Comparison of ENCODE assay signal across 8 mouse cellular contexts in the genomic region with DNA sequence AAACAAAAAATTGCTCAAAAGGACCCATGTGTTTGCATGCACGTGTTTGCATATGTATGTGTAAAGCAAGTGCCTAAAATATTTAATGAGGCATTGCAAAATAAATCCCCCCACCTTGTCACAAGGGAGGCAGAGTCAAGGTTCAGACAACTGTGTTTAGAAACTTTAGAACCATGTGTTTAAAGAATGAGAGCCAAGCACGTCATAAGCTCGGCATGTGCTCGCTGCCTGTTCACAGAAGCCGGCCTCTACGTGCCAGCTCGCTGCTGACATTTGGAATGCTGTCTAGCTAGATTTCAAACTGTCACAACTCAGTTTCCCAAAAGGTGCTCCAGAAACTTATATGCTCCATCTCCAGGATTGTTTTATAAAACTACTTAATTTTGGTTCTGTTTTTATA. TPM values are rescaled to one million over a fixed set of nuclear protein-coding genes. Genes with fewer than 3 reads are reported as not detected.
A peak's percentile ranks its signal among the peaks of the same experiment; 100 is the strongest.
DNase-seq lines count a peak whose midpoint lies in the region; ATAC-seq and TF ChIP-seq lines count a peak whose summit lies in the region.

No protein-coding gene starts in this region.

- H3K9me3 ChIP-seq in heart, embryonic 11.5 days (replicated peaks; ENCODE audit: control insufficient read depth, low read length): no peaks in the 10 kb centered on the region
- H3K9me3 ChIP-seq in limb, embryonic 14.5 days (ENCODE audit: control insufficient read depth, low read length): no peaks in the 10 kb centered on the region

- TF ChIP-seq POLR2A in cerebellum, adult 2 months (IDR thresholded peaks at IDR 0.05; ENCODE audit: borderline replicate concordance, insufficient read depth, low read length): no peak
- no peak for TF ChIP-seq POLR2A in brain, embryonic 14.5 days (IDR thresholded peaks at IDR 0.05; ENCODE audit: borderline replicate concordance, extremely low read depth, insufficient read depth, insufficient read length, poor library complexity, severe bottlenecking)
- TF ChIP-seq POLR2A in limb, embryonic 14.5 days (IDR thresholded peaks at IDR 0.05; ENCODE audit: borderline replicate concordance, extremely low read depth, insufficient read depth, insufficient read length): no peak

- H3K27ac ChIP-seq in cerebellum, adult 2 months (ENCODE audit: insufficient read depth, low read length): no peak overlapping the region
- H3K27ac ChIP-seq in heart, embryonic 11.5 days (ENCODE audit: low read depth, low read length): peak overlapping the region; percentile 94
- no peak overlapping the region for H3K27ac ChIP-seq in limb, embryonic 14.5 days (replicated peaks; ENCODE audit: low read depth, low read length)

- WGBS in cerebellum, adult 2 months: 25% methylated on average over 7 of the region's 7 CpGs
- 14% methylated on average over 7 of the region's 7 CpGs for WGBS in heart, embryonic 11.5 days (ENCODE audit: insufficient replicate concordance)
- WGBS in limb, embryonic 14.5 days: 11% methylated on average over 7 of the region's 7 CpGs

- TF ChIP-seq CTCF in cerebellum, adult 2 months (IDR thresholded peaks at IDR 0.05; ENCODE audit: borderline replicate concordance, insufficient read depth, low read depth, low read length): no peak
- no peak for TF ChIP-seq CTCF in brain, embryonic 14.5 days (IDR thresholded peaks at IDR 0.05; ENCODE audit: borderline replicate concordance, extremely low read depth, insufficient read depth, insufficient read length)

- no peak for ATAC-seq in heart, embryonic 11.5 days (replicated peaks; ENCODE audit: insufficient number of reproducible peaks, low FRiP score, low TSS enrichment)
- ATAC-seq in limb, embryonic 14.5 days (ENCODE audit: low FRiP score, low read depth): peak; percentile 56

- H3K36me3 ChIP-seq in heart, embryonic 11.5 days (ENCODE audit: control insufficient read depth, insufficient read depth, low read length): no peaks in the 10 kb centered on the region
- H3K36me3 ChIP-seq in limb, embryonic 14.5 days (ENCODE audit: control insufficient read depth, insufficient read depth, low read length): no peaks in the 10 kb centered on the region

- peak; percentile 15 to 44 for DNase-seq in cerebellum, postnatal 14 days
- DNase-seq in cerebellum, adult 2 months: no peak
- DNase-seq in brain, embryonic 14.5 days (ENCODE audit: low read depth): peak; percentile 47
- DNase-seq in limb, embryonic 14.5 days (ENCODE audit: low spot score): peak; percentile 78
- DNase-seq in spleen, adult 12 weeks (ENCODE audit: low spot score): no peak
- DNase-seq in testis, postnatal 14 days (ENCODE audit: low spot score): no peak
- no peak for DNase-seq in right cerebral cortex, adult 18-20 months

- no peak overlapping the region for H3K4me2 ChIP-seq in heart, embryonic 11.5 days
- no peak overlapping the region; the same call in 1 of the 2 replicates for H3K4me2 ChIP-seq in limb, embryonic 14.5 days (replicated peaks; ENCODE audit: low read depth, low read length, severe bottlenecking)

- no peaks in the 10 kb centered on the region for H3K4me1 ChIP-seq in cerebellum, adult 2 months (ENCODE audit: control insufficient read depth, insufficient read depth, low read length)
- peaks cover 14% of the 10 kb centered on the region for H3K4me1 ChIP-seq in heart, embryonic 11.5 days (ENCODE audit: control insufficient read depth, insufficient read depth, low read length)
- H3K4me1 ChIP-seq in limb, embryonic 14.5 days (ENCODE audit: control insufficient read depth, insufficient read depth, low read length): peaks cover 9% of the 10 kb centered on the region

- no peak overlapping the region for H3K9ac ChIP-seq in heart, embryonic 11.5 days (ENCODE audit: low read depth, low read length)
- no peak overlapping the region for H3K9ac ChIP-seq in limb, embryonic 14.5 days (ENCODE audit: low read depth, low read length, severe bottlenecking)

- H3K27me3 ChIP-seq in cerebellum, adult 2 months (ENCODE audit: control insufficient read depth, insufficient read depth, low read length): no peaks in the 10 kb centered on the region
- no peaks in the 10 kb centered on the region for H3K27me3 ChIP-seq in heart, embryonic 11.5 days (ENCODE audit: control insufficient read depth, insufficient read depth, low read length)
- no peaks in the 10 kb centered on the region for H3K27me3 ChIP-seq in limb, embryonic 14.5 days (ENCODE audit: control insufficient read depth, insufficient read depth, low read length)

- H3K4me3 ChIP-seq in cerebellum, adult 2 months (replicated peaks; ENCODE audit: insufficient read depth, low read depth, low read length): no peak overlapping the region
- no peak overlapping the region for H3K4me3 ChIP-seq in heart, embryonic 11.5 days (ENCODE audit: low read depth, low read length)
- H3K4me3 ChIP-seq in limb, embryonic 14.5 days (replicated peaks; ENCODE audit: low read length): no peak overlapping the region

RNA-seq across cellular contexts. Expression of a gene that starts 27.5 kb away (rescaled TPM):
- 47.2 and 49.8 TPM in 2 replicates for polyA plus RNA-seq in cerebellum, adult 2 months (2012; rRNA removed)
- 23.2 and 29.0 TPM in 2 replicates for polyA plus RNA-seq in brain, embryonic 14.5 days (2012; rRNA removed)
- 183 and 212 TPM in 2 replicates for polyA plus RNA-seq in heart, embryonic 11.5 days (2014; fragmentation: Nextera tagmentation; extraction: Ambion mirVana)
- 38.9 and 53.3 TPM in 2 replicates for polyA plus RNA-seq in limb, embryonic 14.5 days (2012; rRNA removed)
- 95.5 and 104 TPM in 2 replicates for polyA plus RNA-seq in limb, embryonic 14.5 days (2014; fragmentation: Nextera tagmentation; extraction: Ambion mirVana)

Comparison
In these comparisons a context has a peak if more than half of its experiments do, and no peak if none do; other contexts are left out.
1. DNase-seq: peak in cerebellum, postnatal 14 days (2 of 2), brain, embryonic 14.5 days (single experiment) and limb, embryonic 14.5 days (single experiment); none in cerebellum, adult 2 months (0 of 2), spleen, adult 12 weeks (single experiment), testis, postnatal 14 days (single experiment) and right cerebral cortex, adult 18-20 months (single experiment).